Mouse (Mus musculus): ENCODE data around the gene Gpt2. TPM values are rescaled to one million over a fixed set of nuclear protein-coding genes. Genes with fewer than 3 reads are reported as not detected.

The Gpt2 gene
- total RNA-seq, 1 experiment, result 31.9 TPM

DNA sequence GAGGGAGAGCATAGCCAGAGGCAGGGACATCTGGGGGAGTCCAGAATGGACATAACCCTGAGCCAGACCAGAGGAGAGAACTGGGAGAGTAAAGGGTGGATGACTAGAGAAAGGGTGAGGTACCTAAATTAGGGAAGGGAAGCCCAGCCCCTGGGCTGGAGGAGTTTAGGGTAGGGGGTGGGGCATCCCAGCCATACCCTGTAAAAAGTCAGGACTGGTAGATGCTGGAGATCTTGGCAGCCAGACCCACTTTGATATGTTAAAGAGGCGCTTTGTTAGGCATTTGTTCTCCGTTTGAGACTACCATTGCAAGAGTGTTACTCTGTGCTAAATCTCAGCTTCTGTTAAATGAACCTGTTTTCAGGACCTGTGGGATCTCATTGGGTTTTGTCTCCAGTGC, 6.2 kb downstream of the Gpt2 start:
- in situ Hi-C loops (cut with MboI; ENCODE audit: low sequenced_read_pairs in 2 of 2, unreplicated experiment in 2 of 2), result no loop called here
- no peak overlapping the region for H3K9ac ChIP-seq (ENCODE audit: insufficient read depth, low read depth, low read length, poor library complexity, severe bottlenecking)
- H3K27ac ChIP-seq (ENCODE audit: insufficient read depth, low read depth, low read length, poor library complexity, severe bottlenecking), result no peak overlapping the region; the same call in 1 of the 2 replicates
- H3K9me3 ChIP-seq (ENCODE audit: control insufficient read depth, insufficient read depth, low read depth, low read length), result no peaks in the 10 kb centered on the region
- TF ChIP-seq CHD2 (IDR thresholded peaks at IDR 0.05; ENCODE audit: low read depth, low read length) (no peak), HCFC1 (IDR thresholded peaks at IDR 0.05; ENCODE audit: borderline replicate concordance, insufficient read depth, low read length) (no peak), ZC3H11A (IDR thresholded peaks at IDR 0.05; ENCODE audit: borderline replicate concordance, low read depth, low read length) (no peak), ZNF384 (IDR thresholded peaks at IDR 0.05; ENCODE audit: low read depth, low read length) (no peak), MAFK (IDR thresholded peaks at IDR 0.05; ENCODE audit: insufficient read depth, low read depth, low read length) (no peak)
- H3K4me1 ChIP-seq (ENCODE audit: control insufficient read depth in 2 of 2, insufficient read depth in 2 of 2, low read length in 2 of 2, poor library complexity in 1 of 2), result peaks cover 12 to 37% of the 10 kb centered on the region in 2 experiments; a peak in 3 of 4 replicates
- H3K4me3 ChIP-seq (ENCODE audit: insufficient read depth in 1 of 2, low read depth in 1 of 2, low read length in 2 of 2, poor library complexity in 1 of 2, severe bottlenecking in 1 of 2), result no peak overlapping the region
- DNase-seq (ENCODE audit: low read depth, low spot score), result peak; percentile 91
- peaks cover 25% of the 10 kb centered on the region; the same call in 1 of the 2 replicates for H3K36me3 ChIP-seq (ENCODE audit: control insufficient read depth, insufficient read depth, low read length, poor library complexity, severe bottlenecking)

DNA sequence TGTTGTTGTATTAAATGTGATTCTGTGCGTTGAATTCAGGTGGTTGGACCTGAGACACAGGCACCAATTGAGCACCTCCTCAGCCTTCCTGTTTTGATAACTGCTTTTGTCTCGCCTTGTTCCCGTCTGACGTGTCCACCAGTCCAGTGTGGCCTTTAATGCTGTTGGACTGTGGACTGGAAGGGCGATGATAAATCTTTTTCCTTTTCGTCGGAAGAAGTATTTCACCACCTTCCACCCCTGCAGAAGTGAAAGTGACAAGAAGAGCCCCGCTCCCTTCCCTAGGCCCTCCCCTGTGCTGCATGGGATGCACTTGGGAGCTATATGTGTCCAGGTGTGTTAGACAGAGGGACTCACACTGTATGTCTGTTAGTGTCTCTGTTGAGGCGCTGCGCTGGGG, 8.1 kb downstream of the Gpt2 start:
- peaks cover 32% of the 10 kb centered on the region; the same call in 1 of the 2 replicates for H3K36me3 ChIP-seq (ENCODE audit: control insufficient read depth, insufficient read depth, low read length, poor library complexity, severe bottlenecking)
- H3K9me3 ChIP-seq (ENCODE audit: control insufficient read depth, insufficient read depth, low read depth, low read length), result no peaks in the 10 kb centered on the region
- no peak overlapping the region for H3K9ac ChIP-seq (ENCODE audit: insufficient read depth, low read depth, low read length, poor library complexity, severe bottlenecking)
- H3K4me3 ChIP-seq (ENCODE audit: insufficient read depth in 1 of 2, low read depth in 1 of 2, low read length in 2 of 2, poor library complexity in 1 of 2, severe bottlenecking in 1 of 2), result no peak overlapping the region
- H3K27ac ChIP-seq (ENCODE audit: insufficient read depth, low read depth, low read length, poor library complexity, severe bottlenecking), result no peak overlapping the region
- in situ Hi-C loops (cut with MboI; ENCODE audit: low sequenced_read_pairs in 2 of 2, unreplicated experiment in 2 of 2), result no loop called here
- peaks cover 10 to 35% of the 10 kb centered on the region in 2 experiments; a peak in 3 of 4 replicates for H3K4me1 ChIP-seq (ENCODE audit: control insufficient read depth in 2 of 2, insufficient read depth in 2 of 2, low read length in 2 of 2, poor library complexity in 1 of 2)
- no peak for DNase-seq (ENCODE audit: low read depth, low spot score)
- TF ChIP-seq MAFK (IDR thresholded peaks at IDR 0.05; ENCODE audit: insufficient read depth, low read depth, low read length) (no peak), ZC3H11A (IDR thresholded peaks at IDR 0.05; ENCODE audit: borderline replicate concordance, low read depth, low read length) (no peak), ZNF384 (IDR thresholded peaks at IDR 0.05; ENCODE audit: low read depth, low read length) (no peak), HCFC1 (IDR thresholded peaks at IDR 0.05; ENCODE audit: borderline replicate concordance, insufficient read depth, low read length) (no peak), CHD2 (IDR thresholded peaks at IDR 0.05; ENCODE audit: low read depth, low read length) (no peak)

DNA sequence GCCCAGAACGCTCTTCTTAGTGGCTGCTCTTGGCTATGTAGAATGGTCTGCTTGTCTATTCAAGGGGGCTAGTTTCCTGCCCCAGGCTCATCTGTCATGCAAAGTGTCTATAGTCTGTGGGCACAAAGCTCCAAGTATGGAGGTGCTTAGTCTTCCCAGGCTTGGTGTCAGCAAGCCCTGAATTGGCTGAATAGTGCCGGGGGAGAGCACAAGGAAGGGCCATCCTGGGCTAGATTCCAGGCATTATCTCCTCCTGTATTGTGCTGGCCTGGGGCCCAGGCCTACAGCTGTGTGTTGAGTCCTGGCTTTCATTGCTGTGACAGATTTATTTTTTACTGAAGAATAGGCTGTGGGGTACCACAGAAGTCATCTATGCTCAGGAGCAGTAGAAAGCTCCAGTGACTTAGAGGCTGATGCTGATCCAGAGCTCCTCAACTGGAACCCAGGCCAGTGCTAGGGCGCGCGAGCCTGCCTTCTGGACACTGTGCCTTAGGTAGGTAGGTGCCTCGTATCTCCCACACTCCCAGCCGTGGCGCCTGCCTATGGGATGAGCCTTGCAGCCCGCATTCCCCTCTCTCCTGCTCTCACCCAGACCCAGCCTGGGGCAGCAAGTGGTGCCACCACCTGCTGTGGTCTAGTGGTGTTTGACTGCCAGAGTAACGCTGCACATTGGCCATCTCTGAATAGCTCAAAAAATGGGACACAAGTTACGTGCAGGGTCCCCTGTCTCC, 8.7 kb downstream of the Gpt2 start:
- Histone ChIP-seq H3K27ac (ENCODE audit: insufficient read depth, low read depth, low read length, poor library complexity, severe bottlenecking) (0 out of 2 replicates have a peak overlapping the region, but pooled peaks have one; percentile 4), H3K9me3 (ENCODE audit: control insufficient read depth, insufficient read depth, low read depth, low read length) (no peaks in the 10 kb centered on the region), H3K4me3 (ENCODE audit: insufficient read depth in 1 of 2, low read depth in 1 of 2, low read length in 2 of 2, poor library complexity in 1 of 2, severe bottlenecking in 1 of 2) (no peak overlapping the region), H3K4me1 (ENCODE audit: control insufficient read depth in 2 of 2, insufficient read depth in 2 of 2, low read length in 2 of 2, poor library complexity in 1 of 2) (peaks cover 10 to 35% of the 10 kb centered on the region in 2 experiments; a peak in 3 of 4 replicates), H3K9ac (ENCODE audit: insufficient read depth, low read depth, low read length, poor library complexity, severe bottlenecking) (no peak overlapping the region), H3K36me3 (ENCODE audit: control insufficient read depth, insufficient read depth, low read length, poor library complexity, severe bottlenecking) (peaks cover 33% of the 10 kb centered on the region; the same call in 1 of the 2 replicates)
- TF ChIP-seq MAFK (IDR thresholded peaks at IDR 0.05; ENCODE audit: insufficient read depth, low read depth, low read length) (no peak), ZC3H11A (IDR thresholded peaks at IDR 0.05; ENCODE audit: borderline replicate concordance, low read depth, low read length) (no peak), CHD2 (IDR thresholded peaks at IDR 0.05; ENCODE audit: low read depth, low read length) (no peak), HCFC1 (IDR thresholded peaks at IDR 0.05; ENCODE audit: borderline replicate concordance, insufficient read depth, low read length) (no peak), ZNF384 (IDR thresholded peaks at IDR 0.05; ENCODE audit: low read depth, low read length) (no peak)
- no peak for DNase-seq (ENCODE audit: low read depth, low spot score)
- in situ Hi-C loops (cut with MboI; ENCODE audit: low sequenced_read_pairs in 2 of 2, unreplicated experiment in 2 of 2), result no loop called here

DNA sequence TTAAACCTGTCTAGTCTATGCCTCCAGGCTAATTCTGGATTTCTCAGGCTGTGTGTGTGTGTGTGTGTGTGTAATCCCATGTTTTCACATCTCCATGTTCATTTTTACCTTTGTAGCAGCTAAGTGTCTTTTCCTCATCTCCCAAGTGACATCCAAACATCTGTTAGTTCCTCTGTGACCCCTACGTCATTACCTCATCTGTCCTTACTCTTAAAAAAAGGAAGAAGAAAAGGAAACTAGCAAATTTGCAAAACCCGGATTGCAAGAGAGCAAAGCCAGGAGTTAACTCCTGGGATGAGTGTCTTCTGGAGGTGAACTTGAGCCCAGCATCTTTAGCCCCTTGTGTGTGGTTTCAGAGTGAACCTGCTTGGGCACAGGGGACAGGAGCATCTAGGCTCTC, 10.0 kb downstream of the Gpt2 start:
- Histone ChIP-seq H3K27ac (ENCODE audit: insufficient read depth, low read depth, low read length, poor library complexity, severe bottlenecking) (no peak overlapping the region), H3K9me3 (ENCODE audit: control insufficient read depth, insufficient read depth, low read depth, low read length) (no peaks in the 10 kb centered on the region), H3K4me1 (ENCODE audit: control insufficient read depth in 2 of 2, insufficient read depth in 2 of 2, low read length in 2 of 2, poor library complexity in 1 of 2) (peaks cover 5 to 33% of the 10 kb centered on the region in 2 experiments; a peak in 2 of 4 replicates), H3K4me3 (ENCODE audit: insufficient read depth in 1 of 2, low read depth in 1 of 2, low read length in 2 of 2, poor library complexity in 1 of 2, severe bottlenecking in 1 of 2) (no peak overlapping the region), H3K9ac (ENCODE audit: insufficient read depth, low read depth, low read length, poor library complexity, severe bottlenecking) (no peak overlapping the region), H3K36me3 (ENCODE audit: control insufficient read depth, insufficient read depth, low read length, poor library complexity, severe bottlenecking) (peaks cover 37% of the 10 kb centered on the region; the same call in 1 of the 2 replicates)
- TF ChIP-seq CHD2 (IDR thresholded peaks at IDR 0.05; ENCODE audit: low read depth, low read length) (no peak), ZNF384 (IDR thresholded peaks at IDR 0.05; ENCODE audit: low read depth, low read length) (no peak), HCFC1 (IDR thresholded peaks at IDR 0.05; ENCODE audit: borderline replicate concordance, insufficient read depth, low read length) (no peak), MAFK (IDR thresholded peaks at IDR 0.05; ENCODE audit: insufficient read depth, low read depth, low read length) (no peak), ZC3H11A (IDR thresholded peaks at IDR 0.05; ENCODE audit: borderline replicate concordance, low read depth, low read length) (no peak)
- in situ Hi-C loops (cut with MboI; ENCODE audit: low sequenced_read_pairs in 2 of 2, unreplicated experiment in 2 of 2), result no loop called here
- no peak for DNase-seq (ENCODE audit: low read depth, low spot score)

Data from ES-E14 (cell line).